Mouse (Mus musculus) cortical plate, adult 2 months (tissue): Measurements from ENCODE around the gene Cul9.

Experiments used
- CTCF ChIP-seq: fragments of 200-500 bp; IDR thresholded peaks from 2 replicates; pipeline ENCODE4 v1.5.1; 2011; ENCODE audit warnings: mild to moderate bottlenecking, control low read depth, low read length; ENCODE audit not compliant: insufficient read depth; ENCODE audit errors: extremely low read depth
- POLR2A ChIP-seq: fragments of 200-500 bp; IDR thresholded peaks from 2 replicates; pipeline ENCODE4 v1.6.1; 2011; ENCODE audit warnings: mild to moderate bottlenecking, low read length, control low read depth; ENCODE audit not compliant: insufficient read depth; ENCODE audit errors: extremely low read depth

DNA sequence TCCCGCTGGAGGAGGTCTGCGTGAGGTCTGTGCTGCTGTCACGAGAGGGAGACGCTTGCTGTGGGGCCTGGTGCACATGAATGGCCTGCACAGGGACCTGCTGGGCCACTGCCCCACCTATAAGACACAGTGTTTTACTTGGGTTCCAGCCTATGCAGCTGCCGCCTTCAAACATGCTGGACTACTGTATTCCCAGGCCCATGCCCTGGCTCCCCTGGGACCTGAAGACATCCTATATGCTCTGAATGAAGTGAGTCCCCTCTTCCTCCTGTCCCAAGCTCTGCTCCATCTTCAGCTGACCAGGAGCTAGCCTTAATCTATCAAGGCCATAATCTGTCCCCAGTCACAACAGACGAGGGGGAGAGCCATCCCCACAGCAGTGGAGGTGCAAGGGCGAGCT lies 4.7 kb upstream of the Cul9 start:
- TF ChIP-seq POLR2A (no peak), CTCF (no peak)
